Mouse (Mus musculus): ENCODE results near the gene Gtpbp6. TPM values are rescaled to one million over a fixed set of nuclear protein-coding genes. Genes with fewer than 3 reads are reported as not detected.
"Not testable (repeated sequence)": the region's sequence is repeated elsewhere in the genome, so short reads cannot be mapped to it uniquely, and the experiment has no call there.

Gtpbp6 gene
- 61.1 and 63.6 TPM in 2 replicates for polyA plus RNA-seq (2015; fragmentation: Nextera tagmentation; extraction: Ambion mirVana)

DNA sequence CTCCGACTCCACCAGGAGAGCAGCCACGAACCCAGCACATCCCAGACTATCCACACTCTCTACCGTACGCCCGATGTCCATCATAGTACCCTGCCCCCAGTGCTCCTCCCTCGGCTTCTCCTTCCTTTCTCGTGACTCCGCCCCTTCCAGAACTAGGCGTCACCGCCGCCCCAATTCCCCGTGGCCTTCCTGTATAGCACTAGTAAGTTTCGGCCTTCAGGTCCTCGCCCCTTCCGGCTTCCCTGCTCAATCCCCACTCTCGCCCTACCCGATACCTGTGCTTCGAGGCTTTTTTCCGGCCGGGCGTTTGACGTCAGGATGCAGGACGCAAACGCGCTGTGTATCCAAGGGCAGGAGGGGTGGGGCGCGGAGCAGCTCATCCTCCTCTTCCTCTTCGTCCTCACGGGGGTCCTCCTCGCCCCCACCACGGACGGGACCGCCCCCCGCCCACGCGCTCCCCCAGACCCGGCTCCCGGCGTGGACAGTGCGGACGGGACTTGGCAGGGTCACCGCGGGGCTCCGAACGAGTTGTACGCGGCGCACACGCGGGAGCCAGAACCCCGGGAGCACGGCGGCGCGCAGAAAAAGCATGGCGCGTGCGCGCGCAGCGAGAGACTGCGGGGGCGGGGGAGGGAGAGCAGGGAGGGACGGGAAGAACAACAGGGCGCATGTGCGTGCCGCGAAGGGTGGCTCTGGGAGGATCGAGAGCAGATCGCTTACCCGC, at the start of gene Gtpbp6:
TSS of gene Gtpbp6 (minus strand) at position 617 of the 724 bp plus-strand sequence.
- Histone ChIP-seq H3K4me2 (peak within 1 kb of the TSS; percentile 89), H3K9me3 (no peaks in the 10 kb centered on the region), H3K36me3 (peaks cover 39% of the 10 kb centered on the region), H3K4me1 (replicated peaks) (peaks cover 18% of the 10 kb centered on the region), H3K27ac (replicated peaks) (peak within 1 kb of the TSS; percentile 99), H3K9ac (peak within 1 kb of the TSS; percentile 91), H3K27me3 (no peaks in the 10 kb centered on the region), H3K4me3 (peak within 1 kb of the TSS; percentile 89)
- peak; percentile 79 for ATAC-seq (ENCODE audit: low FRiP score, low read depth)
- under 1% methylated on average over 71 of the region's 71 CpGs for WGBS

DNA sequence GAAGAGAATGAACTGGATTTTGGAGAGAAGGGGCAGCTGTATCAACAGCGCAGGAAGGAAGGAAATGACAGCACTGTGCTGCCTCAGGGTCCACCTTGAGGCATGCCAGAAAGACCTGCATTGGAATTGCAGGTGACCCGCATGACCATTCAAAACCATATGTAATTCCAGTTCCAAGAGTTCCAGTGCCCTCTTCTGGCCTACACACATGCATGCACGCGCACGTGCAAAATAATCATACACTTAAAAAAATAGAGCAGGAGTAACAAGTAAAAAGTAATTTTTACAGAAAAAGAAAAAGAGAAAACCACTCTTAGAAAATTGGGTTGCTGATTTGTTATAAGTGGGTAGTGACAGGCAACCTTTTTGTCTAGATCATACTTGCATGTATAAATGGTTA, 35.0 kb upstream of the Gtpbp6 start:
- H3K4me2 ChIP-seq, result no peak overlapping the region
- no peak overlapping the region for H3K9ac ChIP-seq
- peaks cover 59% of the 10 kb centered on the region for H3K36me3 ChIP-seq
- 91% methylated on average over 5 of the region's 5 CpGs for WGBS
- no peaks in the 10 kb centered on the region for H3K27me3 ChIP-seq
- no peaks in the 10 kb centered on the region for H3K4me1 ChIP-seq (replicated peaks)
- H3K4me3 ChIP-seq, result no peak overlapping the region
- no peak overlapping the region for H3K27ac ChIP-seq (replicated peaks)
- H3K9me3 ChIP-seq, result no peaks in the 10 kb centered on the region
- no peak for ATAC-seq (ENCODE audit: low FRiP score, low read depth)

DNA sequence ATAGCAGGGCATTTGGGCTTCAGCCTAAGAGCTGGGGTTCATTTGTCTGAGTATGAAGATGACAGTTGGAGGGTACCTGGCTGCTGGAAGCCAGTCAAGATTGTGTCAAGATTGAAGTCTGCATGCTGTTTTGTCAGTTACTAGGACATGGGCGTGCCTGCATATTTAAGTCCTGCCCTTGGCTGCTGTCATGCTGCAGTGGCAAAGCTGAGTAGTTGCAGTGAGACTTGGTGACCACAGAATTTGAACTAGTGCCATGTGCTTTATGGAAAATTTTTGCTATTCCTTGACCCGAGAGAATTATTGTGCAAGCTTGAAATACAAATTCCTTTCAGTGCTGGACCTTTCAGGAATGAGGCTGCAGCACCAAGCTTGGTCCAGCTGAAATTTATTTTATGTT, 34.3 kb upstream of the Gtpbp6 start:
- Histone ChIP-seq H3K4me1 (replicated peaks) (peaks cover 5% of the 10 kb centered on the region), H3K9me3 (no peaks in the 10 kb centered on the region), H3K4me3 (no peak overlapping the region), H3K4me2 (no peak overlapping the region), H3K36me3 (peaks cover 54% of the 10 kb centered on the region), H3K27me3 (no peaks in the 10 kb centered on the region), H3K9ac (no peak overlapping the region), H3K27ac (replicated peaks) (no peak overlapping the region)
- WGBS, result 86% methylated on average over 2 of the region's 2 CpGs
- no peak for ATAC-seq (ENCODE audit: low FRiP score, low read depth)

DNA sequence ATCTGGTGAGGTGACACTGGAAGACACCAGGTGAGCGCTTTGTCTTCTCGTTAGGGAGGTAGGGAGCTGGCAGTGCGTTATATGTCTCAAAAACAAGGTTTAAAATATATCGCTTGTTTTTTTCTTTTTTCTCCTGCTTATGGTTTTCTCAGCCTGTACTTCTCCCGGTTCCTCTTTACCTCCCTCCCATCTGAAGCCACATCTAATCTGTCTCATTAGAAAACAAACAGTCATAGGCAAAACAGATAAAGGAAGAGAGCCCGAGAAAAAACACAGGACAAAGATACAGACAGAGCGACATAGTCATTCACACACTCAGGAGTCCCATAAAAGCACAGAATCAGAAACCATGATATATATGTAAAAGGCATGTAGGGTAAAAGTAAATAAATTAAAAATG, 32.4 kb upstream of the Gtpbp6 start:
- ATAC-seq (ENCODE audit: low FRiP score, low read depth), result no peak
- H3K36me3 ChIP-seq, result peaks cover 37% of the 10 kb centered on the region
- 93% methylated on average over 7 of the region's 7 CpGs for WGBS
- H3K9me3 ChIP-seq, result no peaks in the 10 kb centered on the region
- no peak overlapping the region for H3K4me3 ChIP-seq
- H3K9ac ChIP-seq, result no peak overlapping the region
- H3K27ac ChIP-seq (replicated peaks), result no peak overlapping the region
- no peak overlapping the region for H3K4me2 ChIP-seq
- peaks cover 16% of the 10 kb centered on the region for H3K4me1 ChIP-seq (replicated peaks)
- no peaks in the 10 kb centered on the region for H3K27me3 ChIP-seq

DNA sequence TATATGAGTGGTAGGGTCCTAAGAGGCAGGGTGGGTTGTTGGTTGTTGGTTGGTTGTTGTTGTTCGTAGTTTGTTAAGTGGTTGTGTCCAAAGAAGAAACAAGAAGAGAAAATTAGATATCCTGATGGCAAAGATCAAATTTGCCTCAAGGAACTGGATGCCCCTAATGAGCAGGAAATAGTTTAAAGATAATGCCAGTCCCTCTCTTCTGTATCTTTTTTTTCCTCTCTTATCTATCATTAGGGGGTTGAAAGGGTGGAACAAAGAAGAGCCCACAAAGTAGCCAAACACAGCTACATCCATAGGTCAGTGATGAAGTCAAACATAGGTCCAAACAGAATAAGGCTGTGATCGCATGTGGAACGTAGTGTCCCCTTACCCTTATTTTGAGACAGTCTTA, 31.3 kb upstream of the Gtpbp6 start:
- H3K36me3 ChIP-seq, result peaks cover 28% of the 10 kb centered on the region
- no peak for ATAC-seq (ENCODE audit: low FRiP score, low read depth)
- H3K27ac ChIP-seq (replicated peaks), result no peak overlapping the region

DNA sequence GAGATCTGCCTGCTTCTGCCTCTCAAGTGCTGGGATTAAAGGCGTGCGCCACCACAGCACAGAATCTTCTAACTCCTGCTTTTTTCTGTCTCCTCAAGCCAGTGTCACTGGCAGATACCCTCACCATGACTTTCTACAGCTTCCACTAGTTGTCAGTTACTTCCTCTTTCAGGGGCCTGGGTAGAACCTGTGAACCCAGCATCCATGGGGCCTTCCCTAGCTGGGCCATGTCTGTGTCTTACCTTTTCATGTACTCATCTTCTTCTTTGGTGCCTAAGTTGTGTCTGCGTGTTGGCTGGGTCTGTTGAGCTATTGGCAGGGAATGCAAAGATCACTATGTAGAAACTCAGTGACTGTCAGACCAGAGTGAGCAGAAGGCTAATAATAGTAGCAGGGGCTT, 29.8 kb upstream of the Gtpbp6 start:
- Histone ChIP-seq H3K4me2 (no peak overlapping the region), H3K4me3 (no peak overlapping the region), H3K27me3 (no peaks in the 10 kb centered on the region), H3K4me1 (replicated peaks) (peaks cover 21% of the 10 kb centered on the region), H3K36me3 (peaks cover 16% of the 10 kb centered on the region; the same call in 1 of the 2 replicates), H3K9ac (no peak overlapping the region), H3K9me3 (no peaks in the 10 kb centered on the region), H3K27ac (replicated peaks) (no peak overlapping the region)
- no peak for ATAC-seq (ENCODE audit: low FRiP score, low read depth)
- 96% methylated on average over 3 of the region's 3 CpGs for WGBS

More for the DNA sequence above, 31.3 kb upstream of the Gtpbp6 start:
- no peaks in the 10 kb centered on the region for H3K27me3 ChIP-seq
- H3K4me1 ChIP-seq (replicated peaks), result peaks cover 21% of the 10 kb centered on the region
- H3K9ac ChIP-seq, result no peak overlapping the region
- no peak overlapping the region for H3K4me3 ChIP-seq
- WGBS, result 98% methylated on average over 3 of the region's 3 CpGs
- no peak overlapping the region for H3K4me2 ChIP-seq
- no peaks in the 10 kb centered on the region for H3K9me3 ChIP-seq

DNA sequence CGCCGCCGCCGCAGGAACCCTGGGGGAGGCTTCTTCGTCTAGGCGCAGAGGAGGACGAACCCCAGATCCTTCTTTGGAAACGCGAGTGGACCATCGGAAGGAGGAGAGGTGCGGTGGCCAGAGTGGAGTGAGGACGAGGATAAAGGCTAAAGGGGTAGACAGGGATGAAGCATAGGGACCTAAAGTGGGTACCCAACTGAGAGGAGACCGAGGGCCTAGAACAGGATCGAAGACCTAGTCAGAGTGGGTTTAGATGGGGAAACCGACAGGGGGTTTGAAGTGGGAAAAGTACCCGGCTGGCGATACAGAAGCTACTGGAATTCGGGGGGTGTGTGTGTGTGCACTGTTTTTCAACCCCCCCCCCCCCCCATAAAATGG, 28.1 kb upstream of the Gtpbp6 start:
- peak overlapping the region; percentile 82 for H3K9ac ChIP-seq
- peak; percentile 40 for ATAC-seq (ENCODE audit: low FRiP score, low read depth)
- peak overlapping the region; percentile 65 for H3K4me2 ChIP-seq
- WGBS, result 6% methylated on average over 18 of the region's 18 CpGs
- peaks cover 21% of the 10 kb centered on the region for H3K4me1 ChIP-seq (replicated peaks)
- peak overlapping the region; percentile 83 for H3K4me3 ChIP-seq
- peaks cover 9% of the 10 kb centered on the region for H3K36me3 ChIP-seq
- no peaks in the 10 kb centered on the region for H3K27me3 ChIP-seq
- H3K9me3 ChIP-seq, result no peaks in the 10 kb centered on the region
- peak overlapping the region; percentile 82 for H3K27ac ChIP-seq (replicated peaks)

DNA sequence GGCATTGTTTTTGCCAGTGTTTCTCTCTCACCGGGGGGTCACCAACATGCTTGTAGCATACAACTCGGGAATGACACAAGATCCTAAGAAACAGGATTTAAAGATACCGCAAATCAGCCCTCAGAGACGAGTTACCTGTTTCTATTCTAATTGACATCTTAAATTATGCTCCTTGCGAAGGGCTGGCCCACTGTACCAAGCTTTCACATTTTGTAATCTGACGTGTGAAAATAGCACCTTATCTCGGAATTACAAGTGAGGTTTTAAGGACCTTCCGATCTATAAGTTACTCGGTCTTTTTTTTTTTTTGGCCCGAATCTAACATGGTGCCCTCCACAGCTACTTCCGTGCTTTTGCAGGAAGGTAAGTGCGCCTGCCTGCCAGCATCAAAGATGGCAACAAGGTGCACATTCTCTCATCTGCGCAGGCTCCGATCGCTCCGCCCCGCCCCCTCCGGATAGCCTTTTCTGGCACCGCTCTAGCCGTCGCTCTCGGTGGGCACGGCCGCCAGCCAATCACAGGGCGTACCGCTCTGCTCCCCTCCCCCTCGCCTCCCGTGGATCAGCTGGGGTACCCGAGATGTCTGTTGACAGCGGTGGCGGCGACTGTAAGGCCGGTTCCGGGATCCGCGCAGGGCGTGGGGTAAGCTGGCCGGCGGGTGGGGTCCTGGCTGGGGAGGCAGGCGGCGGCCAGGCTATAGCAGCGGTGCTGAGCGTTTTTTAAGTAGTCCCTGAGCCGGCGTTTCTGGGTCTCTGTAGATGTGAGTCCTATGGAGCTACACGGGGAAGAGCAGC, 27.5 kb upstream of the Gtpbp6 start, which contains the start of gene Chfr:
TSS of gene Chfr (plus strand) at position 550 of the 794 bp plus-strand sequence.
- Histone ChIP-seq H3K9ac (peak within 1 kb of the TSS; percentile 82), H3K9me3 (no peaks in the 10 kb centered on the region), H3K27me3 (no peaks in the 10 kb centered on the region), H3K4me1 (replicated peaks) (peaks cover 21% of the 10 kb centered on the region), H3K4me2 (peak within 1 kb of the TSS; percentile 65), H3K36me3 (peaks cover 12% of the 10 kb centered on the region), H3K27ac (replicated peaks) (peak within 1 kb of the TSS; percentile 82), H3K4me3 (peak within 1 kb of the TSS; percentile 83)
- peak; percentile 99 for ATAC-seq (ENCODE audit: low FRiP score, low read depth)
- WGBS, result 3% methylated on average over 46 of the region's 46 CpGs

DNA sequence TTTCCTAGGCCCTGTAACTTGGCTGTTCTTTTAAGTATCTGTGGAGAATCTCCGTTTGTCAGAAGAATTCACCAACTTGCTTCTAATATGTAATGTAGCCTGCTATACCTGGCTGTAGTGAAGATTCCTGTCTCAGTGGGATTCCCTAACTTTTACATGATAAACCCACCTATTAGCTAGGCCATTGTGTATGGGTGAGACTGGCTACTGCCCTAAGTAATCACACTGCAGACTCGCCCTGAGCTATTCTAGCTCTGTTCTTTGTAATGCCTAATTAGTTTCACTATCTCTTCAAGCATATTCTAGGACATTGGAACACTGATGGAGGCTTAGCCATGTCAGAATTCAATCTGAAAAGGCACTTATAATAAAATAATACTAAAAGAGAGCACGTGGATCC, 14.4 kb upstream of the Gtpbp6 start:
- not testable (repeated sequence) for H3K4me3 ChIP-seq; H3K9ac ChIP-seq; H3K27ac ChIP-seq (replicated peaks); H3K4me1 ChIP-seq (replicated peaks); H3K4me2 ChIP-seq; ATAC-seq (ENCODE audit: low FRiP score, low read depth); H3K27me3 ChIP-seq; H3K9me3 ChIP-seq
- WGBS, result 94% methylated on average over 3 of the region's 3 CpGs
- H3K36me3 ChIP-seq, result peaks cover 64% of the 10 kb centered on the region

DNA sequence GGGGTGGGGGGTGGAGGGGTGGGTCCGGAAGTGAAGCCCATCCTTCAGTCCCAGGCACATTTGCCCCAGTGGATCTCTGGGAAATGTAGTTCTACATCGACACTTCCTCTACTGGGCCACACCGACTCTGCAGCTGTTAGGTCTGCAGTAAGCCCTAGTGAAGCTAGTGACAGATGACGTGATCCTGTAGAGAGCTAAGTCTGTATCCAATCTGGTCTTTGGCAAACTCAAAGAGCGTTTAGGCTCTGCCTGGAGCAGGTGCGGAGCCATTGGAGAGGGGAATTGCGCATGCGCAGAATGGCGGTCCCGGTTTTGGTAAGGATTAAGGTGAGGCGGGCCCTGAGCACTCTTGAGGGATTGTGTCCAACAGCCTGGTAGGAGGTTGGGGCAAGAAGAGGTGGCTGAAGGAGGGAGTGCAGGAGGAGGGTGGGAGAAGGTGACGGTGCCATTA, 2.0 kb upstream of the Gtpbp6 start, which contains the start of gene Zfp605:
TSS of gene Zfp605 (plus strand) at position 102 of the 451 bp plus-strand sequence.
- H3K27ac ChIP-seq (replicated peaks), result peak within 1 kb of the TSS; percentile 94
- H3K27me3 ChIP-seq, result no peaks in the 10 kb centered on the region
- H3K9me3 ChIP-seq, result no peaks in the 10 kb centered on the region
- H3K36me3 ChIP-seq, result peaks cover 35% of the 10 kb centered on the region
- H3K4me3 ChIP-seq, result peak within 1 kb of the TSS; percentile 59
- peaks cover 18% of the 10 kb centered on the region for H3K4me1 ChIP-seq (replicated peaks)
- H3K9ac ChIP-seq, result peak within 1 kb of the TSS; percentile 60
- WGBS, result under 1% methylated on average over 12 of the region's 12 CpGs
- H3K4me2 ChIP-seq, result peak within 1 kb of the TSS; percentile 76
- ATAC-seq (ENCODE audit: low FRiP score, low read depth), result peak; percentile 77

DNA sequence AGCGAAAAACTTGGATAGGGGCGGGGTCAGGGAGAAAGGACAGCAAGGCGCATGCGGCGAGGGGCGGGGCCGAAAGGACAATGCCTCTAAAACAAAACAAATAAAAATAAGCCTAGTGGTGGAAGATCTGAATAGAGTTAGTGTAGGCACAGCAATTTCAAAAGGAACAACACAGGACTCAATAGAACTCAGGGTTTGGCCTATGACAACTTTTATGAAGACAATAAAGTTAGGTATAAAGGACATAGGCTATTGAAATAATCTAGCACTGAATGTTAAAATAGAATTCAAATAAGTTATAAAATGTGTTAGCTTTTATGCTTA, 270 bp upstream of the Gtpbp6 start:
- Histone ChIP-seq H3K36me3 (peaks cover 39% of the 10 kb centered on the region), H3K27me3 (no peaks in the 10 kb centered on the region), H3K27ac (replicated peaks) (peak overlapping the region; percentile 99), H3K4me3 (peak overlapping the region; percentile 89), H3K4me2 (peak overlapping the region; percentile 89), H3K9ac (no peak overlapping the region), H3K9me3 (no peaks in the 10 kb centered on the region), H3K4me1 (replicated peaks) (peaks cover 18% of the 10 kb centered on the region)
- no peak for ATAC-seq (ENCODE audit: low FRiP score, low read depth)
- 2% methylated on average over 7 of the region's 7 CpGs for WGBS

DNA sequence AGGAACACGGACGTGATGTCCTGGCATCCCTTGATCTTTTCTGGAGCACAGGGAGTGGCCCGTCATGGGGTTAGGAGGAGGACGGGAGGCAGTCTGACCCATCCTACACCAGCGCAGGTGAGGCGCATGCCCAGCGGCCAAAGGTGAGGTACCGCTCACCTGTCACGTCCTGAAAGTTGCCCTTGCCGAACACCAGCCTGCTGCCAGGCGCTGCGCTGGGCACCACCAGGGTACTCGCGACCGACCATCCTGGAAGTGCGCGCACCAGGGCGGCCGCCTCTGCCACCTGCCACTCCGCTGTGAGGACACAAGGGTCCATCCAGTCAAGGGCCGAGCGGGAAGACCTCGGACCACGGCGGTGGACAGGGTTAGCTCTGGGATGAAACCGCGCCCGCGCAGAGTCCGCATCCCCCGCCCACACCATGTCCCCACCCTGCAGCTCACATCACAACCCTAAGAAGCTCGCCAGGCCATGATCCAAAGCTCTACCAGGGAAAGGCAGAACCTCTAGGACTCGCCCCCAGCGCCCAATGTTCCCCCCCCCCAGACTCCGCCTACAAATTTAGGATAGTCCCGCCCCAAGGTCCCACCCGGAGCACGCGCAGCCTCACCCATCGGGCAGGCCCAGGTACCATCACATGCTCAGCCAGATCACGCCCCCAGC, 964 bp downstream of the Gtpbp6 start:
- peak overlapping the region; percentile 91 for H3K9ac ChIP-seq
- ATAC-seq (ENCODE audit: low FRiP score, low read depth), result peak; percentile 3; the same call in 1 of the 2 replicates

More for the DNA sequence above, 964 bp downstream of the Gtpbp6 start:
- H3K27ac ChIP-seq (replicated peaks), result peak overlapping the region; percentile 99
- peaks cover 20% of the 10 kb centered on the region for H3K4me1 ChIP-seq (replicated peaks)
- no peaks in the 10 kb centered on the region for H3K27me3 ChIP-seq
- WGBS, result 13% methylated on average over 41 of the region's 41 CpGs
- H3K4me3 ChIP-seq, result peak overlapping the region; percentile 89
- H3K4me2 ChIP-seq, result peak overlapping the region; percentile 89
- H3K9me3 ChIP-seq, result no peaks in the 10 kb centered on the region
- peaks cover 38% of the 10 kb centered on the region for H3K36me3 ChIP-seq

Measured in hindbrain, embryonic 15.5 days (tissue).